Mouse (Mus musculus) common myeloid progenitor, adult 5-6 weeks (primary cell): ENCODE measurements around the gene Sec22c. TPM values are rescaled to one million over a fixed set of nuclear protein-coding genes. Genes with fewer than 3 reads are reported as not detected.

ENCODE experiments used
- ATAC-seq: replicated peaks from 2 replicates; pipeline ENCODE4 v1.8.0; 2016; ENCODE audit warnings: low read depth, mild to moderate bottlenecking, moderate TSS enrichment, inconsistent platforms; ENCODE audit not compliant: poor library complexity, severe bottlenecking
- total RNA-seq: library from RNA; stranded (forward); fragments of 200-1000, 187-1606 nt; gene quantifications from 2 replicates; pipeline ENCODE4 v1.2.3, GENCODE M21; 2017

The Sec22c gene
- total RNA-seq, 1 experiment from 2014 or later = 13.3 TPM

- no peak for ATAC-seq
Observed at GRCm38 (mm10) chr9:121663467-121663866, 41.8 kb downstream of the Sec22c start.

- no peak for ATAC-seq
Observed at GRCm38 (mm10) chr9:121659791-121660190, 45.5 kb downstream of the Sec22c start.

- no peak for ATAC-seq
Observed at GRCm38 (mm10) chr9:121658248-121658647, 47.0 kb downstream of the Sec22c start.

- no peak for ATAC-seq
Observed at GRCm38 (mm10) chr9:121657143-121657542, 48.1 kb downstream of the Sec22c start.

GRCm38 (mm10) chr9:121656322-121656721, 49.0 kb downstream of the Sec22c start:
- no peak for ATAC-seq

GRCm38 (mm10) chr9:121653668-121654067, 51.6 kb downstream of the Sec22c start:
- no peak for ATAC-seq

GRCm38 (mm10) chr9:121647026-121647425, 58.3 kb downstream of the Sec22c start:
- ATAC-seq = no peak

GRCm38 (mm10) chr9:121644855-121645254, 60.4 kb downstream of the Sec22c start:
- ATAC-seq = no peak

- ATAC-seq = peak; percentile 36
Observed at GRCm38 (mm10) chr9:121642401-121643181, 62.7 kb downstream of the Sec22c start, which contains the start of gene Vipr1. TSS of gene Vipr1 (plus strand) at chr9:121642716.

- ATAC-seq = peak; percentile 67
Observed at GRCm38 (mm10) chr9:121642001-121642400, 63.3 kb downstream of the Sec22c start, which contains the start of gene Lyzl4. TSS of gene Lyzl4 (minus strand) at chr9:121642096.

GRCm38 (mm10) chr9:121641235-121641915, 63.9 kb downstream of the Sec22c start:
- ATAC-seq = no peak

- no peak for ATAC-seq
Observed at GRCm38 (mm10) chr9:121639790-121640189, 65.5 kb downstream of the Sec22c start.

- peak; percentile 77 for ATAC-seq
Observed at GRCm38 (mm10) chr9:121635835-121636576, 69.3 kb downstream of the Sec22c start.

- no peak for ATAC-seq
Observed at GRCm38 (mm10) chr9:121633306-121633705, 72.0 kb downstream of the Sec22c start.

- no peak for ATAC-seq
Observed at GRCm38 (mm10) chr9:121632891-121633290, 72.4 kb downstream of the Sec22c start.

- peak; percentile 65 for ATAC-seq
Observed at GRCm38 (mm10) chr9:121631946-121632345, 73.3 kb downstream of the Sec22c start.

GRCm38 (mm10) chr9:121630627-121631026, 74.7 kb downstream of the Sec22c start:
- no peak for ATAC-seq
